Mouse (Mus musculus) heart, postnatal 0 days (tissue): ENCODE data around the gene Lix1l.

Source experiments
- CTCF ChIP-seq: IDR thresholded peaks from 2 replicates; pipeline ENCODE4 v1.5.1; 2016; ENCODE audit warnings: antibody characterized with exemption, control low read depth, low read depth
- EP300 ChIP-seq: IDR thresholded peaks from 2 replicates; pipeline ENCODE4 v1.6.1; 2016; ENCODE audit warnings: antibody characterized with exemption, low read depth

DNA sequence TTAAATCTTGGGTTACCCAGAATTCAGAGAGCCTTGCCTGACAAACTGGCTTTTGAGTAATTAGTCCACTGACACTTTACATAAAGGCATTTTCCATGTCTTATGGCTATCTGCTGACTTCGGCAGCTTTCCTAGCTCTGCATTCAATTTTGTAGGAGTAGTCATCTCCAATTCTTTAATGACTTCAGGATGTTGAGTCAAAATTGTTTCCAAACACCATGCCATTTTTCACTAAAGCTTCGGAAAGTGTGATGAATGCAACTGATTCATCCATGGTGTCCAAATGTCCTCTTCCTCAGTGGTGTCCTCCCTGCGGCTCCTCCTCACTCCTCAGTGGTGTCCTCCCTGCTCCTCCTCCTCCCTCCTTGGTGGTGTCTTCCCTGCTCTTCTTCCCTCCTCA is 17.0 kb downstream of the Lix1l start:
- no peak for TF ChIP-seq CTCF
- no peak for TF ChIP-seq EP300
